Mouse (Mus musculus): ENCODE data around the gene Nlk.
"Not testable (repeated sequence)": the region's sequence is repeated elsewhere in the genome, so short reads cannot be mapped to it uniquely, and the experiment has no call there.

The Nlk gene

GRCm38 (mm10) chr11:78547718-78548460 is 149.3 kb downstream of the Nlk start:
- DNase-seq (ENCODE audit: inconsistent ontology term): no peak

GRCm38 (mm10) chr11:78545181-78545580 is 152.0 kb downstream of the Nlk start:
- no peak for DNase-seq (ENCODE audit: inconsistent ontology term)

- no peak for DNase-seq (ENCODE audit: inconsistent ontology term)
These were observed 152.6 kb downstream of the Nlk start for GRCm38 (mm10) chr11:78544449-78545111.

GRCm38 (mm10) chr11:78540358-78540757 is 156.8 kb downstream of the Nlk start:
- DNase-seq (ENCODE audit: inconsistent ontology term): no peak

GRCm38 (mm10) chr11:78536690-78537084 is 160.5 kb downstream of the Nlk start:
- no peak for DNase-seq (ENCODE audit: inconsistent ontology term)

- peak; percentile 98 for DNase-seq (ENCODE audit: inconsistent ontology term)
These were observed 161.0 kb downstream of the Nlk start, which contains the start of the genes Tnfaip1 and Ift20 for GRCm38 (mm10) chr11:78536080-78536689. Gene Tnfaip1 (minus strand): TSS chr11:78536332. Gene Ift20 (plus strand): TSS chr11:78536361.

- DNase-seq (ENCODE audit: inconsistent ontology term): peak; percentile 86
These were observed 161.6 kb downstream of the Nlk start for GRCm38 (mm10) chr11:78535376-78536079.

GRCm38 (mm10) chr11:78534516-78534915 is 162.7 kb downstream of the Nlk start:
- no peak for DNase-seq (ENCODE audit: inconsistent ontology term)

GRCm38 (mm10) chr11:78531515-78531914 is 165.7 kb downstream of the Nlk start:
- not testable (repeated sequence) for DNase-seq (ENCODE audit: inconsistent ontology term)

- DNase-seq (ENCODE audit: inconsistent ontology term): no peak
These were observed 166.1 kb downstream of the Nlk start for GRCm38 (mm10) chr11:78531046-78531445.

GRCm38 (mm10) chr11:78530001-78530400 is 167.2 kb downstream of the Nlk start:
- DNase-seq (ENCODE audit: inconsistent ontology term): no peak

- no peak for DNase-seq (ENCODE audit: inconsistent ontology term)
These were observed 168.5 kb downstream of the Nlk start for GRCm38 (mm10) chr11:78528714-78529113.

GRCm38 (mm10) chr11:78524838-78525237 is 172.3 kb downstream of the Nlk start:
- DNase-seq (ENCODE audit: inconsistent ontology term): no peak

GRCm38 (mm10) chr11:78523241-78523955 is 173.8 kb downstream of the Nlk start:
- peak; percentile 63 for DNase-seq (ENCODE audit: inconsistent ontology term)

GRCm38 (mm10) chr11:78522481-78522997 is 174.6 kb downstream of the Nlk start:
- peak; percentile 73 for DNase-seq (ENCODE audit: inconsistent ontology term)

GRCm38 (mm10) chr11:78521880-78522279 is 175.3 kb downstream of the Nlk start:
- no peak for DNase-seq (ENCODE audit: inconsistent ontology term)

- no peak for DNase-seq (ENCODE audit: inconsistent ontology term)
These were observed 178.2 kb downstream of the Nlk start for GRCm38 (mm10) chr11:78518931-78519330.

Data from Muller cell, postnatal 12 days (primary cell).